8 mouse cellular contexts compared by ENCODE assay signal in genomic region chr2:32360741-32361140, GRCm38 (mm10). TPM values are rescaled to one million over a fixed set of nuclear protein-coding genes. Genes with fewer than 3 reads are reported as not detected.
A peak's percentile ranks its signal among the peaks of the same experiment; 100 is the strongest.
DNase-seq lines count a peak whose midpoint lies in the region; ATAC-seq and TF ChIP-seq lines count a peak whose summit lies in the region.

No protein-coding gene starts in this region.

- H3K27me3 ChIP-seq in embryonic facial prominence, embryonic 11.5 days (ENCODE audit: control insufficient read depth, insufficient read depth, low read length), result no peaks in the 10 kb centered on the region
- H3K27me3 ChIP-seq in heart, adult 2 months (ENCODE audit: control insufficient read depth, insufficient read depth, low read length), result no peaks in the 10 kb centered on the region
- no peaks in the 10 kb centered on the region for H3K27me3 ChIP-seq in kidney, adult 2 months (replicated peaks; ENCODE audit: control insufficient read depth, insufficient read depth, low read length)
- peaks cover 14% of the 10 kb centered on the region for H3K27me3 ChIP-seq in limb, embryonic 12.5 days
- H3K27me3 ChIP-seq in midbrain, embryonic 15.5 days (replicated peaks), result 0 out of 2 replicates have a peak, but pooled peaks cover 3% of the 10 kb centered on the region

- no peak for TF ChIP-seq CTCF in heart, adult 2 months (IDR thresholded peaks at IDR 0.05)
- TF ChIP-seq CTCF in kidney, adult 2 months (conservative IDR thresholded peaks at IDR 0.05; ENCODE audit: insufficient read depth, insufficient read length, low read depth, low read length), result no peak

- ATAC-seq in embryonic facial prominence, embryonic 11.5 days (replicated peaks; ENCODE audit: insufficient number of reproducible peaks, low FRiP score, low TSS enrichment, low read depth), result no peak
- no peak for ATAC-seq in limb, embryonic 12.5 days (ENCODE audit: insufficient number of reproducible peaks, insufficient read depth, low FRiP score, low TSS enrichment, low read depth)
- ATAC-seq in midbrain, embryonic 15.5 days (replicated peaks), result no peak

- no peaks in the 10 kb centered on the region for H3K36me3 ChIP-seq in embryonic facial prominence, embryonic 11.5 days (replicated peaks; ENCODE audit: control insufficient read depth, insufficient read depth, low read depth, low read length)
- H3K36me3 ChIP-seq in heart, adult 2 months (ENCODE audit: control insufficient read depth, insufficient read depth, low read length), result no peaks in the 10 kb centered on the region
- H3K36me3 ChIP-seq in kidney, adult 2 months (ENCODE audit: control insufficient read depth, insufficient read depth, low read length), result no peaks in the 10 kb centered on the region
- H3K36me3 ChIP-seq in limb, embryonic 12.5 days, result peaks cover 16% of the 10 kb centered on the region
- H3K36me3 ChIP-seq in midbrain, embryonic 15.5 days (replicated peaks), result no peaks in the 10 kb centered on the region

- intact Hi-C loops in heart, adult 2 months (cut with DNase I), result no loop called here

- peak overlapping the region; percentile 61 for H3K4me2 ChIP-seq in embryonic facial prominence, embryonic 11.5 days (ENCODE audit: low read depth, low read length)
- H3K4me2 ChIP-seq in limb, embryonic 12.5 days, result peak overlapping the region; percentile 72
- H3K4me2 ChIP-seq in midbrain, embryonic 15.5 days, result peak overlapping the region; percentile 53

- no peaks in the 10 kb centered on the region for H3K9me3 ChIP-seq in embryonic facial prominence, embryonic 11.5 days (replicated peaks; ENCODE audit: control insufficient read depth, low read length)
- H3K9me3 ChIP-seq in limb, embryonic 12.5 days, result no peaks in the 10 kb centered on the region
- H3K9me3 ChIP-seq in midbrain, embryonic 15.5 days, result no peaks in the 10 kb centered on the region

- DNase-seq in urinary bladder, postnatal 14 days (ENCODE audit: low spot score), result peak; percentile 72
- DNase-seq in urinary bladder, adult 2 months (ENCODE audit: low spot score), result no peak
- peak; percentile 81 for DNase-seq in embryonic facial prominence, embryonic 11.5 days (ENCODE audit: low spot score)
- DNase-seq in heart, adult 2 months, result peak; percentile 79 to 87
- DNase-seq in kidney, adult 2 months, result peak; percentile 93
- peak; percentile 53 to 58 for DNase-seq in spleen, postnatal 36 days (ENCODE audit: low spot score in 2 of 2)

- H3K9ac ChIP-seq in embryonic facial prominence, embryonic 11.5 days (replicated peaks; ENCODE audit: low read length), result no peak overlapping the region
- peak overlapping the region; percentile 53 for H3K9ac ChIP-seq in heart, adult 2 months (ENCODE audit: low read depth, low read length)
- H3K9ac ChIP-seq in limb, embryonic 12.5 days (replicated peaks), result no peak overlapping the region
- peak overlapping the region; percentile 5; the same call in 1 of the 2 replicates for H3K9ac ChIP-seq in midbrain, embryonic 15.5 days

- H3K4me3 ChIP-seq in embryonic facial prominence, embryonic 11.5 days (ENCODE audit: low read depth, low read length), result peak overlapping the region; percentile 24
- peak overlapping the region; percentile 42 for H3K4me3 ChIP-seq in heart, adult 2 months
- H3K4me3 ChIP-seq in kidney, adult 2 months (ENCODE audit: insufficient read depth, low read depth, low read length), result peak overlapping the region; percentile 53
- peak overlapping the region; percentile 38 for H3K4me3 ChIP-seq in limb, embryonic 12.5 days (replicated peaks)
- peak overlapping the region; percentile 27 for H3K4me3 ChIP-seq in midbrain, embryonic 15.5 days

- WGBS in embryonic facial prominence, embryonic 11.5 days, result 2% methylated on average over 14 of the region's 14 CpGs
- 12% methylated on average over 14 of the region's 14 CpGs for WGBS in heart, adult 2 months
- WGBS in kidney, adult 2 months, result 7% methylated on average over 14 of the region's 14 CpGs
- 4% methylated on average over 14 of the region's 14 CpGs for WGBS in limb, embryonic 12.5 days
- WGBS in midbrain, embryonic 15.5 days, result 6% methylated on average over 14 of the region's 14 CpGs

- peaks cover 3% of the 10 kb centered on the region for H3K4me1 ChIP-seq in embryonic facial prominence, embryonic 11.5 days (ENCODE audit: control insufficient read depth, insufficient read depth, low read length)
- peaks cover 1% of the 10 kb centered on the region; the same call in 1 of the 2 replicates for H3K4me1 ChIP-seq in heart, adult 2 months (ENCODE audit: control insufficient read depth, insufficient read depth, low read length)
- H3K4me1 ChIP-seq in kidney, adult 2 months (ENCODE audit: control insufficient read depth, insufficient read depth, low read length), result no peaks in the 10 kb centered on the region; the same call in 1 of the 2 replicates
- peaks cover 25% of the 10 kb centered on the region for H3K4me1 ChIP-seq in limb, embryonic 12.5 days (replicated peaks)
- peaks cover 27% of the 10 kb centered on the region for H3K4me1 ChIP-seq in midbrain, embryonic 15.5 days

- 0 out of 2 replicates have a peak, but pooled peaks have one; percentile 27 for TF ChIP-seq EP300 in heart, adult 2 months (IDR thresholded peaks at IDR 0.05; ENCODE audit: insufficient read depth, low read depth, low read length)

- peak; percentile 71 for TF ChIP-seq POLR2A in heart, adult 2 months (IDR thresholded peaks at IDR 0.05; ENCODE audit: insufficient read depth, low read depth, low read length)
- no peak for TF ChIP-seq POLR2A in kidney, adult 2 months (IDR thresholded peaks at IDR 0.05; ENCODE audit: low read depth, low read length)

- H3K27ac ChIP-seq in embryonic facial prominence, embryonic 11.5 days (replicated peaks; ENCODE audit: low read depth, low read length), result no peak overlapping the region
- peak overlapping the region; percentile 87 for H3K27ac ChIP-seq in heart, adult 2 months
- H3K27ac ChIP-seq in kidney, adult 2 months (ENCODE audit: insufficient read depth, low read depth, low read length), result peak overlapping the region; percentile 51; the same call in 1 of the 2 replicates
- no peak overlapping the region for H3K27ac ChIP-seq in limb, embryonic 12.5 days
- H3K27ac ChIP-seq in midbrain, embryonic 15.5 days, result no peak overlapping the region

- H3K79me2 ChIP-seq in heart, adult 2 months (replicated peaks; ENCODE audit: control insufficient read depth, insufficient read depth, low read length), result no peaks in the 10 kb centered on the region

RNA-seq across cellular contexts. Expression of gene Dnm1, which starts 7.6 kb away (rescaled TPM):
- polyA plus RNA-seq in urinary bladder, adult 2 months (2012; rRNA removed), result 99.6 and 113 TPM in 2 replicates
- polyA plus RNA-seq in embryonic facial prominence, embryonic 11.5 days (2014; fragmentation: Nextera tagmentation; extraction: Ambion mirVana), result 31.0 and 35.3 TPM in 2 replicates
- 1 to 10 TPM; 4.0 to 5.5 TPM for total RNA-seq in heart, adult 2 months (2021)
- 20.4 and 23.1 TPM in 2 replicates for polyA plus RNA-seq in heart, adult 2 months (2012; rRNA removed)
- 8.3 and 12.6 TPM in 2 replicates for polyA plus RNA-seq in kidney, adult 2 months (2012; rRNA removed)
- polyA plus RNA-seq in limb, embryonic 12.5 days (2016; fragmentation: Nextera tagmentation; extraction: Ambion mirVana), result 38.8 and 46.8 TPM in 2 replicates
- polyA plus RNA-seq in midbrain, embryonic 15.5 days (2015; fragmentation: Nextera tagmentation; extraction: Ambion mirVana), result 78.4 and 79.0 TPM in 2 replicates

RNA-seq across cellular contexts. Expression of gene Ciz1, which starts 8.6 kb away (rescaled TPM):
- 120 and 125 TPM in 2 replicates for polyA plus RNA-seq in urinary bladder, adult 2 months (2012; rRNA removed)
- polyA plus RNA-seq in embryonic facial prominence, embryonic 11.5 days (2014; fragmentation: Nextera tagmentation; extraction: Ambion mirVana), result 41.1 and 46.0 TPM in 2 replicates
- 10 to 100 TPM; 26.7 to 29.5 TPM for total RNA-seq in heart, adult 2 months (2021)
- polyA plus RNA-seq in heart, adult 2 months (2012; rRNA removed), result 117 and 128 TPM in 2 replicates
- 130 and 131 TPM in 2 replicates for polyA plus RNA-seq in kidney, adult 2 months (2012; rRNA removed)
- 55.4 and 62.1 TPM in 2 replicates for polyA plus RNA-seq in limb, embryonic 12.5 days (2016; fragmentation: Nextera tagmentation; extraction: Ambion mirVana)
- 62.5 and 64.4 TPM in 2 replicates for polyA plus RNA-seq in midbrain, embryonic 15.5 days (2015; fragmentation: Nextera tagmentation; extraction: Ambion mirVana)

RNA-seq across cellular contexts. Expression of gene 1110008P14Rik, which starts 21.0 kb away (rescaled TPM):
- 101 and 129 TPM in 2 replicates for polyA plus RNA-seq in urinary bladder, adult 2 months (2012; rRNA removed)
- 41.3 and 41.5 TPM in 2 replicates for polyA plus RNA-seq in embryonic facial prominence, embryonic 11.5 days (2014; fragmentation: Nextera tagmentation; extraction: Ambion mirVana)
- total RNA-seq in heart, adult 2 months (2021), result 10 to 100 TPM; 39.6 to 44.8 TPM
- 129 and 132 TPM in 2 replicates for polyA plus RNA-seq in heart, adult 2 months (2012; rRNA removed)
- 182 and 215 TPM in 2 replicates for polyA plus RNA-seq in kidney, adult 2 months (2012; rRNA removed)
- 44.3 and 45.8 TPM in 2 replicates for polyA plus RNA-seq in limb, embryonic 12.5 days (2016; fragmentation: Nextera tagmentation; extraction: Ambion mirVana)
- 116 and 117 TPM in 2 replicates for polyA plus RNA-seq in midbrain, embryonic 15.5 days (2015; fragmentation: Nextera tagmentation; extraction: Ambion mirVana)

RNA-seq across cellular contexts. Expression of gene Lcn2, which starts 27.3 kb away (rescaled TPM):
- 3.0 and 3.2 TPM in 2 replicates for polyA plus RNA-seq in urinary bladder, adult 2 months (2012; rRNA removed)
- 0.95 and 1.2 TPM in 2 replicates for polyA plus RNA-seq in embryonic facial prominence, embryonic 11.5 days (2014; fragmentation: Nextera tagmentation; extraction: Ambion mirVana)
- total RNA-seq in heart, adult 2 months (2021), result 1 to 10 TPM; 4.1 to 6.9 TPM
- 6.6 and 11.3 TPM in 2 replicates for polyA plus RNA-seq in heart, adult 2 months (2012; rRNA removed)
- polyA plus RNA-seq in kidney, adult 2 months (2012; rRNA removed), result 8.0 and 9.4 TPM in 2 replicates
- 0.95 TPM in 1 of 2 replicates, not detected in the other for polyA plus RNA-seq in limb, embryonic 12.5 days (2016; fragmentation: Nextera tagmentation; extraction: Ambion mirVana)
- 0.44 and 0.83 TPM in 2 replicates for polyA plus RNA-seq in midbrain, embryonic 15.5 days (2015; fragmentation: Nextera tagmentation; extraction: Ambion mirVana)

RNA-seq across cellular contexts. Expression of gene Ptges2, which starts 35.0 kb away (rescaled TPM):
- polyA plus RNA-seq in urinary bladder, adult 2 months (2012; rRNA removed), result 26.0 and 32.5 TPM in 2 replicates
- 31.7 and 33.0 TPM in 2 replicates for polyA plus RNA-seq in embryonic facial prominence, embryonic 11.5 days (2014; fragmentation: Nextera tagmentation; extraction: Ambion mirVana)
- total RNA-seq in heart, adult 2 months (2021), result 10 to 100 TPM; 58.6 to 68.2 TPM
- polyA plus RNA-seq in heart, adult 2 months (2012; rRNA removed), result 68.8 and 98.5 TPM in 2 replicates
- polyA plus RNA-seq in kidney, adult 2 months (2012; rRNA removed), result 69.7 and 80.6 TPM in 2 replicates
- 32.2 and 36.7 TPM in 2 replicates for polyA plus RNA-seq in limb, embryonic 12.5 days (2016; fragmentation: Nextera tagmentation; extraction: Ambion mirVana)
- 51.3 and 54.2 TPM in 2 replicates for polyA plus RNA-seq in midbrain, embryonic 15.5 days (2015; fragmentation: Nextera tagmentation; extraction: Ambion mirVana)

Comparison
In these comparisons a context has a peak if more than half of its experiments do, and no peak if none do; other contexts are left out.
1. H3K27ac ChIP-seq: peak in heart, adult 2 months (single experiment) and kidney, adult 2 months (single experiment); none in embryonic facial prominence, embryonic 11.5 days (single experiment), limb, embryonic 12.5 days (single experiment) and midbrain, embryonic 15.5 days (single experiment).
2. H3K9ac ChIP-seq: peak in heart, adult 2 months (single experiment) and midbrain, embryonic 15.5 days (single experiment); none in embryonic facial prominence, embryonic 11.5 days (single experiment) and limb, embryonic 12.5 days (single experiment).
3. Peak in every context shown above with its lines, with median percentiles within 50 percentile points of each other: H3K4me2 ChIP-seq and H3K4me3 ChIP-seq.